Mouse (Mus musculus): ENCODE data around the gene Gmip. TPM values are rescaled to one million over a fixed set of nuclear protein-coding genes. Genes with fewer than 3 reads are reported as not detected.

The Gmip gene
- total RNA-seq (2014; fragmentation: Nextera tagmentation): 60.0 and 61.2 TPM in 2 replicates
- 45.2 and 48.0 TPM in 2 replicates for total RNA-seq (2017)
- polyA plus RNA-seq (2012): 53.2 and 85.2 TPM in 2 replicates

GRCm38 (mm10) chr8:69808094-69808863 lies at the start of gene Gmip:
Gene Gmip (plus strand): TSS chr8:69808679.
- TF ChIP-seq POLR2AphosphoS5 (IDR thresholded peaks at IDR 0.05; ENCODE audit: insufficient replicate concordance, low read depth, low read length) (no peak), GATA2 (IDR thresholded peaks at IDR 0.05; ENCODE audit: borderline replicate concordance, low read depth, low read length) (no peak), TAL1 (conservative IDR thresholded peaks at IDR 0.05; ENCODE audit: low read depth, low read length) (no peak), CTCF (IDR thresholded peaks at IDR 0.05; ENCODE audit: low read depth, low read length) (no peak), GATA1 (IDR thresholded peaks at IDR 0.05; ENCODE audit: borderline replicate concordance, low read length) (no peak)
- ATAC-seq (ENCODE audit: extremely low read depth, insufficient number of reproducible peaks, low FRiP score, poor library complexity, severe bottlenecking): peak; percentile 80
- peaks cover 90% of the 10 kb centered on the region for H3K36me3 ChIP-seq (replicated peaks)
- no peaks in the 10 kb centered on the region for H3K9me3 ChIP-seq (replicated peaks)
- peaks cover 64% of the 10 kb centered on the region for H3K4me1 ChIP-seq (ENCODE audit: insufficient read depth, low read depth, low read length)
- no peaks in the 10 kb centered on the region for H3K27me3 ChIP-seq (ENCODE audit: insufficient read depth, low read length)
- H3K4me3 ChIP-seq (ENCODE audit: low read depth, low read length): peak within 1 kb of the TSS; percentile 83
- DNase-seq (ENCODE audit: low spot score): peak; percentile 93

GRCm38 (mm10) chr8:69761814-69762445 lies 46.5 kb upstream of the Gmip start:
- no peak for TF ChIP-seq POLR2AphosphoS5 (IDR thresholded peaks at IDR 0.05; ENCODE audit: insufficient replicate concordance, low read depth, low read length)
- no peak for TF ChIP-seq GATA1 (IDR thresholded peaks at IDR 0.05; ENCODE audit: borderline replicate concordance, low read length)
- TF ChIP-seq CTCF (IDR thresholded peaks at IDR 0.05; ENCODE audit: low read depth, low read length): no peak
- TF ChIP-seq GATA2 (IDR thresholded peaks at IDR 0.05; ENCODE audit: borderline replicate concordance, low read depth, low read length): no peak
- no peak for TF ChIP-seq TAL1 (conservative IDR thresholded peaks at IDR 0.05; ENCODE audit: low read depth, low read length)
- Histone ChIP-seq H3K36me3 (replicated peaks) (peaks cover 81% of the 10 kb centered on the region), H3K4me1 (ENCODE audit: insufficient read depth, low read depth, low read length) (no peaks in the 10 kb centered on the region; the same call in 1 of the 2 replicates), H3K9me3 (replicated peaks) (peaks cover 22% of the 10 kb centered on the region), H3K27me3 (ENCODE audit: insufficient read depth, low read length) (no peaks in the 10 kb centered on the region), H3K4me3 (ENCODE audit: low read depth, low read length) (no peak overlapping the region)
- no peak for ATAC-seq (ENCODE audit: extremely low read depth, insufficient number of reproducible peaks, low FRiP score, poor library complexity, severe bottlenecking)
- no peak for DNase-seq (ENCODE audit: low spot score)

- Histone ChIP-seq H3K9me3 (replicated peaks) (peaks cover 26% of the 10 kb centered on the region), H3K4me3 (ENCODE audit: low read depth, low read length) (no peak overlapping the region), H3K36me3 (replicated peaks) (peaks cover 70% of the 10 kb centered on the region), H3K27me3 (ENCODE audit: insufficient read depth, low read length) (no peaks in the 10 kb centered on the region), H3K4me1 (ENCODE audit: insufficient read depth, low read depth, low read length) (peaks cover 25% of the 10 kb centered on the region)
- TF ChIP-seq GATA1 (IDR thresholded peaks at IDR 0.05; ENCODE audit: borderline replicate concordance, low read length): no peak
- TF ChIP-seq TAL1 (conservative IDR thresholded peaks at IDR 0.05; ENCODE audit: low read depth, low read length): no peak
- TF ChIP-seq POLR2AphosphoS5 (IDR thresholded peaks at IDR 0.05; ENCODE audit: insufficient replicate concordance, low read depth, low read length): no peak
- no peak for TF ChIP-seq CTCF (IDR thresholded peaks at IDR 0.05; ENCODE audit: low read depth, low read length)
- no peak for TF ChIP-seq GATA2 (IDR thresholded peaks at IDR 0.05; ENCODE audit: borderline replicate concordance, low read depth, low read length)
- ATAC-seq (ENCODE audit: extremely low read depth, insufficient number of reproducible peaks, low FRiP score, poor library complexity, severe bottlenecking) (no peak), DNase-seq (ENCODE audit: low spot score) (no peak)
These were observed 37.3 kb upstream of the Gmip start for GRCm38 (mm10) chr8:69771221-69771620.

GRCm38 (mm10) chr8:69772106-69772505 lies 36.4 kb upstream of the Gmip start:
- H3K4me1 ChIP-seq (ENCODE audit: insufficient read depth, low read depth, low read length): peaks cover 28% of the 10 kb centered on the region
- no peaks in the 10 kb centered on the region for H3K27me3 ChIP-seq (ENCODE audit: insufficient read depth, low read length)
- peaks cover 63% of the 10 kb centered on the region for H3K36me3 ChIP-seq (replicated peaks)
- DNase-seq (ENCODE audit: low spot score): no peak
- TF ChIP-seq CTCF (IDR thresholded peaks at IDR 0.05; ENCODE audit: low read depth, low read length) (no peak), GATA2 (IDR thresholded peaks at IDR 0.05; ENCODE audit: borderline replicate concordance, low read depth, low read length) (no peak), TAL1 (conservative IDR thresholded peaks at IDR 0.05; ENCODE audit: low read depth, low read length) (no peak), POLR2AphosphoS5 (IDR thresholded peaks at IDR 0.05; ENCODE audit: insufficient replicate concordance, low read depth, low read length) (no peak), GATA1 (IDR thresholded peaks at IDR 0.05; ENCODE audit: borderline replicate concordance, low read length) (no peak)
- no peak overlapping the region for H3K4me3 ChIP-seq (ENCODE audit: low read depth, low read length)
- peaks cover 20% of the 10 kb centered on the region for H3K9me3 ChIP-seq (replicated peaks)
- ATAC-seq (ENCODE audit: extremely low read depth, insufficient number of reproducible peaks, low FRiP score, poor library complexity, severe bottlenecking): no peak

GRCm38 (mm10) chr8:69774503-69775148 lies 33.9 kb upstream of the Gmip start, which contains the start of gene Gm20422:
Gene Gm20422 (minus strand): TSS chr8:69774886.
- Histone ChIP-seq H3K27me3 (ENCODE audit: insufficient read depth, low read length) (no peaks in the 10 kb centered on the region), H3K4me1 (ENCODE audit: insufficient read depth, low read depth, low read length) (peaks cover 34% of the 10 kb centered on the region), H3K9me3 (replicated peaks) (peaks cover 3% of the 10 kb centered on the region; the same call in 1 of the 2 replicates), H3K4me3 (ENCODE audit: low read depth, low read length) (peak within 1 kb of the TSS; percentile 97), H3K36me3 (replicated peaks) (peaks cover 39% of the 10 kb centered on the region)
- DNase-seq (ENCODE audit: low spot score) (peak; percentile 93), ATAC-seq (ENCODE audit: extremely low read depth, insufficient number of reproducible peaks, low FRiP score, poor library complexity, severe bottlenecking) (peak; percentile 99)
- TF ChIP-seq POLR2AphosphoS5 (IDR thresholded peaks at IDR 0.05; ENCODE audit: insufficient replicate concordance, low read depth, low read length): no peak
- no peak for TF ChIP-seq CTCF (IDR thresholded peaks at IDR 0.05; ENCODE audit: low read depth, low read length)
- TF ChIP-seq TAL1 (conservative IDR thresholded peaks at IDR 0.05; ENCODE audit: low read depth, low read length): no peak
- TF ChIP-seq GATA2 (IDR thresholded peaks at IDR 0.05; ENCODE audit: borderline replicate concordance, low read depth, low read length): no peak
- TF ChIP-seq GATA1 (IDR thresholded peaks at IDR 0.05; ENCODE audit: borderline replicate concordance, low read length): no peak
